Mouse (Mus musculus) heart, postnatal 0 days (tissue): ENCODE results near the gene H2al1a.

Experiments used
- CTCF ChIP-seq: IDR thresholded peaks from 2 replicates; pipeline ENCODE4 v1.5.1; 2016; ENCODE audit warnings: antibody characterized with exemption, control low read depth, low read depth
- EP300 ChIP-seq: IDR thresholded peaks from 2 replicates; pipeline ENCODE4 v1.6.1; 2016; ENCODE audit warnings: antibody characterized with exemption, low read depth

DNA sequence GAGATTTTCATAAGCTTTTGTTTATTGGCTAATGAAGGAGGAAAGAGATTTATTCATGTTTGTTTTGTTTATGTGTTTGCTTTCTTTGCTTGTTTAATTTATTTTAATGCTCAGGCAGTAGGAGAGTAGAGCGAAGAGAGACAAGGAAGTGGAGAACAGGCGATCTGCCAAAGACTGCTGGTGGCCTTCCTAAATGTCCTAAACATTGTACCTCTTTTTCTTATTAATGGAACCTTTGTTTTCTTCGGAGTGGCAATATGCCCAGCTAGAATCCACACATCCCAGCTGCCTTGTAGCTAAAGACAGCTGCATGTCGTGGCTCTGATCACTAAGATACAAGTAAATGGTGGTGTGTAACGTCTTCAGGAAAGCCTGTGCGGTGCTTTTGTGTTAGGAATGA lies 22.0 kb upstream of the H2al1a start:
- no peak for TF ChIP-seq CTCF
- no peak for TF ChIP-seq EP300
